ENCODE assay signal across 9 mouse cellular contexts in genomic region chr5:122280827-122281462, GRCm38 (mm10). TPM values are rescaled to one million over a fixed set of nuclear protein-coding genes. Genes with fewer than 3 reads are reported as not detected.
A peak's percentile ranks its signal among the peaks of the same experiment; 100 is the strongest.
DNase-seq lines count a peak whose midpoint lies in the region; ATAC-seq lines count a peak whose summit lies in the region.
"Had no signal": no experiment of that assay in that cellular context is flagged by ENCODE, and none has a peak within 500 bp of the region (broad histone marks: within the 10 kb centered on the region; RNA-seq: fewer than 3 reads in every experiment).

No protein-coding gene starts in this region.

- no peaks in the 10 kb centered on the region for H3K9me3 ChIP-seq in neural tube, embryonic 13.5 days
- H3K9me3 ChIP-seq in heart, embryonic 11.5 days (replicated peaks; ENCODE audit: control insufficient read depth, low read length): no peaks in the 10 kb centered on the region
- no peaks in the 10 kb centered on the region for H3K9me3 ChIP-seq in limb, embryonic 10.5 days (replicated peaks)
- no peaks in the 10 kb centered on the region for H3K9me3 ChIP-seq in neural tube, embryonic 15.5 days (replicated peaks)
- H3K9me3 ChIP-seq: megakaryocyte, embryonic 14.5 days had no signal

- H3K4me3 ChIP-seq in neural tube, embryonic 13.5 days: no peak overlapping the region
- no peak overlapping the region for H3K4me3 ChIP-seq in heart, embryonic 11.5 days (ENCODE audit: low read depth, low read length)
- peak overlapping the region; percentile 25 for H3K4me3 ChIP-seq in limb, embryonic 10.5 days
- no peak overlapping the region for H3K4me3 ChIP-seq in neural tube, embryonic 15.5 days (replicated peaks)
- H3K4me3 ChIP-seq: megakaryocyte, embryonic 14.5 days had no signal

- DNase-seq in neural tube, embryonic 10.5 days (ENCODE audit: extremely low spot score, low spot score): no peak
- peak; percentile 44 for DNase-seq in limb, embryonic 10.5 days (ENCODE audit: low spot score)
- no peak for DNase-seq in thymus, postnatal 14 days
- no peak for DNase-seq in left cerebral cortex, adult 11 months (ENCODE audit: low spot score)
- no peak for DNase-seq in embryo, embryonic 11 days

- peak overlapping the region; percentile 28; the same call in 1 of the 2 replicates for H3K4me2 ChIP-seq in neural tube, embryonic 13.5 days
- H3K4me2 ChIP-seq in heart, embryonic 11.5 days: peak overlapping the region; percentile 51
- H3K4me2 ChIP-seq in neural tube, embryonic 15.5 days: peak overlapping the region; percentile 20; the same call in 1 of the 2 replicates

- H3K36me3 ChIP-seq in neural tube, embryonic 13.5 days: no peaks in the 10 kb centered on the region
- H3K36me3 ChIP-seq in heart, embryonic 11.5 days (ENCODE audit: control insufficient read depth, insufficient read depth, low read length): no peaks in the 10 kb centered on the region
- no peaks in the 10 kb centered on the region for H3K36me3 ChIP-seq in limb, embryonic 10.5 days
- no peaks in the 10 kb centered on the region for H3K36me3 ChIP-seq in neural tube, embryonic 15.5 days

- no peak overlapping the region for H3K27ac ChIP-seq in neural tube, embryonic 13.5 days (replicated peaks)
- H3K27ac ChIP-seq in heart, embryonic 11.5 days (ENCODE audit: low read depth, low read length): no peak overlapping the region
- H3K27ac ChIP-seq in limb, embryonic 10.5 days: no peak overlapping the region
- no peak overlapping the region for H3K27ac ChIP-seq in neural tube, embryonic 15.5 days (replicated peaks)

- no peak overlapping the region for H3K9ac ChIP-seq in neural tube, embryonic 13.5 days
- peak overlapping the region; percentile 49 for H3K9ac ChIP-seq in heart, embryonic 11.5 days (ENCODE audit: low read depth, low read length)
- no peak overlapping the region for H3K9ac ChIP-seq in neural tube, embryonic 15.5 days (replicated peaks)

- 43% methylated on average over 19 of the region's 19 CpGs for WGBS in neural tube, embryonic 13.5 days
- WGBS in heart, embryonic 11.5 days (ENCODE audit: insufficient replicate concordance): 24% methylated on average over 19 of the region's 19 CpGs
- 38% methylated on average over 19 of the region's 19 CpGs for WGBS in limb, embryonic 10.5 days
- WGBS in neural tube, embryonic 15.5 days: 47% methylated on average over 19 of the region's 19 CpGs

- ATAC-seq in neural tube, embryonic 13.5 days (ENCODE audit: low read depth): no peak
- no peak for ATAC-seq in heart, embryonic 11.5 days (replicated peaks; ENCODE audit: insufficient number of reproducible peaks, low FRiP score, low TSS enrichment)
- ATAC-seq in neural tube, embryonic 15.5 days (ENCODE audit: low FRiP score): no peak

- peaks cover 4% of the 10 kb centered on the region; the same call in 1 of the 2 replicates for H3K27me3 ChIP-seq in neural tube, embryonic 13.5 days
- no peaks in the 10 kb centered on the region for H3K27me3 ChIP-seq in heart, embryonic 11.5 days (ENCODE audit: control insufficient read depth, insufficient read depth, low read length)
- 0 out of 2 replicates have a peak, but pooled peaks cover 11% of the 10 kb centered on the region for H3K27me3 ChIP-seq in limb, embryonic 10.5 days (ENCODE audit: low read depth, poor library complexity, severe bottlenecking)
- no peaks in the 10 kb centered on the region; the same call in 1 of the 2 replicates for H3K27me3 ChIP-seq in neural tube, embryonic 15.5 days (replicated peaks)

- H3K4me1 ChIP-seq in neural tube, embryonic 13.5 days (replicated peaks): peaks cover 9% of the 10 kb centered on the region
- peaks cover 18% of the 10 kb centered on the region for H3K4me1 ChIP-seq in heart, embryonic 11.5 days (ENCODE audit: control insufficient read depth, insufficient read depth, low read length)
- peaks cover 32% of the 10 kb centered on the region for H3K4me1 ChIP-seq in limb, embryonic 10.5 days
- H3K4me1 ChIP-seq in neural tube, embryonic 15.5 days: peaks cover 14% of the 10 kb centered on the region

RNA-seq across cellular contexts. Expression of gene Pptc7, which starts 3.2 kb away (rescaled TPM):
- polyA plus RNA-seq in neural tube, embryonic 13.5 days (2015; fragmentation: Nextera tagmentation; extraction: Ambion mirVana): 8.5 and 8.6 TPM in 2 replicates
- polyA plus RNA-seq in heart, embryonic 11.5 days (2014; fragmentation: Nextera tagmentation; extraction: Ambion mirVana): 10.2 and 12.3 TPM in 2 replicates
- polyA plus RNA-seq in limb, embryonic 10.5 days (2016; fragmentation: Nextera tagmentation; extraction: Ambion mirVana): 8.2 and 9.7 TPM in 2 replicates
- 8.7 and 9.3 TPM in 2 replicates for polyA plus RNA-seq in neural tube, embryonic 15.5 days (2015; fragmentation: Nextera tagmentation; extraction: Ambion mirVana)

RNA-seq across cellular contexts. Expression of gene Tctn1, which starts 16.7 kb away (rescaled TPM):
- 4.1 and 4.8 TPM in 2 replicates for polyA plus RNA-seq in neural tube, embryonic 13.5 days (2015; fragmentation: Nextera tagmentation; extraction: Ambion mirVana)
- 1.7 and 2.2 TPM in 2 replicates for polyA plus RNA-seq in heart, embryonic 11.5 days (2014; fragmentation: Nextera tagmentation; extraction: Ambion mirVana)
- polyA plus RNA-seq in limb, embryonic 10.5 days (2016; fragmentation: Nextera tagmentation; extraction: Ambion mirVana): 4.4 and 4.9 TPM in 2 replicates
- 5.8 and 6.0 TPM in 2 replicates for polyA plus RNA-seq in neural tube, embryonic 15.5 days (2015; fragmentation: Nextera tagmentation; extraction: Ambion mirVana)
